Mouse (Mus musculus) limb, embryonic 10.5 days (tissue): ENCODE results near the gene Erc2. TPM values are rescaled to one million over a fixed set of nuclear protein-coding genes. Genes with fewer than 3 reads are reported as not detected.

Experiments used
- DNase-seq: peaks from one replicate; pipeline ENCODE4 v3.0.0-alpha.2; 2017; ENCODE audit warnings: low spot score
- H3K27ac ChIP-seq: fragments of 300-500 bp; sonication (generic); 2 replicates; pipeline ENCODE4 v1.5.1; 2016; ENCODE audit warnings: mild to moderate bottlenecking
- H3K27me3 ChIP-seq: fragments of 300-500 bp; sonication (generic); 2 replicates; pipeline ENCODE4 v1.6.1; 2016; ENCODE audit warnings: low read depth, mild to moderate bottlenecking; ENCODE audit not compliant: poor library complexity, severe bottlenecking
- H3K36me3 ChIP-seq: fragments of 300-500 bp; sonication (generic); 2 replicates; pipeline ENCODE4 v1.6.1; 2016; ENCODE audit warnings: mild to moderate bottlenecking, moderate library complexity
- H3K4me1 ChIP-seq: fragments of 300-500 bp; sonication (generic); 2 replicates; pipeline ENCODE4 v1.6.1; 2016
- H3K4me3 ChIP-seq: fragments of 300-500 bp; sonication (generic); 2 replicates; pipeline ENCODE4 v1.5.1; 2016; ENCODE audit warnings: mild to moderate bottlenecking, moderate library complexity
- H3K9me3 ChIP-seq: fragments of 300-500 bp; sonication (generic); replicated peaks from 2 replicates; pipeline ENCODE4 v1.6.1; 2016; ENCODE audit warnings: mild to moderate bottlenecking
- WGBS: fragments of 180-500 bp; shearing (Covaris S2); methylation state at CpG from one replicate; pipeline ENCODE4 v1.1.7; 2016; 5-methylcytosine and 5-hydroxymethylcytosine counted together
- polyA plus RNA-seq: library from polyadenylated mRNA; unstranded; fragments of >200 nt; fragmentation: Nextera tagmentation; extraction: Ambion mirVana; gene quantifications from 2 replicates; pipeline ENCODE4 v1.2.1, GENCODE M21; 2016

Erc2 gene
- polyA plus RNA-seq, 1 experiment from 2014 or later, result 4.8 TPM

DNA sequence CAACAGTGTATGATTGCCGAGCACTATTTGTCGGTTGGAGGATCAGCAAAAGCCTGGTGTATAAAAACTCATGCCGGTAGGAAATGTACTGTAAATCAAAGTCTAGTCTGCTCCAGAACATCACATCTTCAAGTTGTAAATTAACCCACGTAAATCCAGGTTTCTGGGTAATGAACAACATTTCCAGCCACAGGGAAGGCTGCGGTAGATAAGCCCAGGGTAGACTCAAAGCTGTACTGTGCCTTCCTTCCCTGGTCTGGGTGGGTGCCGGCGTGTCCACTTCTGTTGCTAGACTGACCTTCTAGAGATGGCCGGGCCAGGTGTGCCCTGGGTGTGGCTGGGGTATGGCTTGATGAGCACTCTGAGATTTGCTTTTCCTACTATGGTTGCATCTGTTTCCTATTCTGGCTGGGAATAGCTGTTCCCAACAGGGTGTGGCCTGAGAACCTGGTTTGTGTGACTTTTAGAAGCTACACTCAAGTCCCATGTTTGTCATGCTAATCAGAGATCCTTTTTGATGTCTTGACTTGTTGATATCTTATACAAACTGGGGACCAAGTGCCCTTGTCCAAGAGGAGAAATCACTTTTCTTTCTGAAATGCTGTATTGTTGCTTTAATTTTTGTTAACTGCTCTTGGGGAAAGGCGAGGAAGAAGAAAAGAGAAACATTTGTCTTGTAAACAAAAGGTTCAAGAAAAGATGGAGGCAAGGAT, 616.3 kb downstream of the Erc2 start:
- H3K36me3 ChIP-seq, result no peaks in the 10 kb centered on the region
- DNase-seq, result no peak
- no peaks in the 10 kb centered on the region for H3K27me3 ChIP-seq
- WGBS, result 83% methylated on average over 9 of the region's 9 CpGs
- H3K4me3 ChIP-seq, result no peak overlapping the region
- no peaks in the 10 kb centered on the region for H3K9me3 ChIP-seq
- H3K4me1 ChIP-seq, result peaks cover 52% of the 10 kb centered on the region
- peak overlapping the region; percentile 57; the same call in 1 of the 2 replicates for H3K27ac ChIP-seq

DNA sequence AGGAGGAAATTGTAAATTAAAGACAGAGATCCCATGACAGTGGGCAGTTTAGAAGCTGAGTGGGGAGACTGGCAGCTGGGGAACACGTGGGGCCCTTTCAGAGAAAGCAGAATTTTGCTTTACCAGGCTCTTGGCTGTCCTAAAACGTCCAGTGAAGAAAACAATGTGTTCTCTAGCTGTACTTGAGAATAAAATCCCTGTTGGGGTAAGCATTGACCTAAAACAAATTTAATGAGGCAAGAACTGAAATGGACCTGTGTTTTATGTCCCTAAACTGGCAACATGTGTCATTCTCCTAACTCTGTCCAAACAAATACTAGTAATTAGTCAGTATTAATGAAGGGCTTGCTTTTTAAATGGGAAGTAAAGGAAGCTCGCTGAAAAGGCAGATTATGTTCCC, 617.9 kb downstream of the Erc2 start:
- Histone ChIP-seq H3K27me3 (no peaks in the 10 kb centered on the region), H3K27ac (peak overlapping the region; percentile 84), H3K9me3 (no peaks in the 10 kb centered on the region), H3K36me3 (no peaks in the 10 kb centered on the region), H3K4me1 (peaks cover 48% of the 10 kb centered on the region), H3K4me3 (no peak overlapping the region)
- 25% methylated on average over 3 of the region's 3 CpGs for WGBS
- DNase-seq, result peak; percentile 47

DNA sequence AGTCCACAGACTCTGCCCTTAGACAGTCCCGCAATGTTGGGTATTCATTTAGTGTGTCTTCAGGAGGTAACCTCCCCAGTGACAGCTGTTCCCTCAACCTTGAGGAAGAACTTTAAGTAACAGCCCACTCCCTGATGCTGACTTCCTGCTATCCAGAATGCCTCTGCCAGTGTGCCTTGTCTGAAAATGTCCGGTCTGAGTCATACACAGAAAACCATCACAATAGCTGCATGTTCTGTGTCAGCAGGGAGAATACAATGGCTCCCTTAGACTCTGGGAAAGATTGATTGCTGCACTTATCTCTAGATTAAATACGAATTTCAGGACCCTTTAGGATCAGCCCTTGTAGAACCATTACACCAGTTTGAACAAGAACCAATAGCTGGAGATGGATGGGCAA, 620.5 kb downstream of the Erc2 start:
- H3K27ac ChIP-seq, result peak overlapping the region; percentile 53; the same call in 1 of the 2 replicates
- H3K4me1 ChIP-seq, result peaks cover 56% of the 10 kb centered on the region
- 86% methylated on average over 3 of the region's 3 CpGs for WGBS
- no peak for DNase-seq
- no peaks in the 10 kb centered on the region for H3K27me3 ChIP-seq
- H3K36me3 ChIP-seq, result no peaks in the 10 kb centered on the region
- no peaks in the 10 kb centered on the region for H3K9me3 ChIP-seq
- H3K4me3 ChIP-seq, result no peak overlapping the region

DNA sequence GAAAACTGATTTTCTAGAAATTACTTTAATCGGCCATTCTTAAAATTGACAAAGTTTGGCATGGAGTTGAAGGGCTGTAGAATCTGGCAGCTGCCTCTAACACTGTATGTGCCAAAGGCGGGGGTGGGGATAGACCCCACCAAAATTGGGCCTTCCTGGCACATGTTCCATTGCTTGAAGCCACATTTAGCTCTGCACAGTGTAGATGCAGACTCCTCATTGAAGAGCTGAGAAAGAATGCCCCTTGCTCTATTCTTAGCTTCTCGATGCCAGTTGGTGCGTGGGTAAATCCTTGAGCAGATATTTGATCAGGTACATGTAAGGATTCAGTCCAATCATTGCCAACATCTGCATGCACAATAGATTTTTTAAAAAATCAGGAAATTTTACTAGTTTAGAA, 621.2 kb downstream of the Erc2 start:
- no peaks in the 10 kb centered on the region for H3K9me3 ChIP-seq
- DNase-seq, result no peak
- WGBS, result 91% methylated on average over 4 of the region's 4 CpGs
- no peaks in the 10 kb centered on the region for H3K36me3 ChIP-seq
- H3K27me3 ChIP-seq, result no peaks in the 10 kb centered on the region
- no peak overlapping the region for H3K27ac ChIP-seq
- peaks cover 59% of the 10 kb centered on the region for H3K4me1 ChIP-seq
- no peak overlapping the region for H3K4me3 ChIP-seq

DNA sequence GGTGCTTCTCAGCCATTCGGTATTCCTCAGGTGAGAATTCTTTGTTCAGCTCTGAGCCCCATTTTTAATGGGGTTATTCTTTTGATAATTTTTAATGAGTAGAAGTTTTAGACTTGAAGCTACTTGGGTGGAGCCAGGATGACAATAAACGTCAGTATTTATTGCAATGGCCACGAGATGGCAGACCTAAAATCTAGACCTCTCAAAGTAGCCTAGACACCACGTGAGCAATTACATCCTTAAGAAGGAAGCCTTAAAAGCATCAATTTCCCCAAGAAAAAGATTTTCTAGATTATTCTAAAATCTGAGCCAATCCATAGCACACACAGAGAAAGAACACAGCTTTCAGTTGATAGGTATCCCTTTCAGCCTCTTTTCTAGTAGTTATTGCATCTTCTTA, 640.5 kb downstream of the Erc2 start:
- Histone ChIP-seq H3K27me3 (no peaks in the 10 kb centered on the region), H3K27ac (no peak overlapping the region), H3K9me3 (no peaks in the 10 kb centered on the region), H3K4me3 (no peak overlapping the region), H3K36me3 (no peaks in the 10 kb centered on the region), H3K4me1 (peaks cover 13% of the 10 kb centered on the region; the same call in 1 of the 2 replicates)
- WGBS, result 60% methylated on average over 4 of the region's 4 CpGs
- DNase-seq, result no peak

DNA sequence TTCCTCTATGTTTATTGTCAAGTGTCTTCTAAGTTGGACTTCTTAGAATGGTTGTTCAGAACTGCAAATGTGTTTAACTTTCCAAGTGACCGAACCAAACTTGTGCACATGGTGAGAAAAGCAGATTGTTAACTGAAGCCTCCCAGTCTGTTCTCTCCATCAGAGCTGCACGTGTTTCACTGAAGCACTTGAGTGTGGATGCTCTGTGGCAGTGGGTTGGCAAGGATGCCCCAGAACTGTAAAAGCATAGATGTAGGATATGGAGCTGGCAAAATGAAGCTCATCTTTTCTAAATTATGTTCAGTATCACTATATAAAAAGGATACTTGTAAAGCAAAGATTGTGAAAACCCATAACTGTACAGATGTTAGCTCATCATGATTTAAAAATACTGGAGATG, 645.1 kb downstream of the Erc2 start:
- no peak for DNase-seq
- H3K36me3 ChIP-seq, result no peaks in the 10 kb centered on the region
- peaks cover 13% of the 10 kb centered on the region; the same call in 1 of the 2 replicates for H3K4me1 ChIP-seq
- H3K27me3 ChIP-seq, result no peaks in the 10 kb centered on the region
- H3K9me3 ChIP-seq, result no peaks in the 10 kb centered on the region
- WGBS, result 82% methylated on average over 2 of the region's 2 CpGs
- H3K4me3 ChIP-seq, result no peak overlapping the region
- H3K27ac ChIP-seq, result no peak overlapping the region

DNA sequence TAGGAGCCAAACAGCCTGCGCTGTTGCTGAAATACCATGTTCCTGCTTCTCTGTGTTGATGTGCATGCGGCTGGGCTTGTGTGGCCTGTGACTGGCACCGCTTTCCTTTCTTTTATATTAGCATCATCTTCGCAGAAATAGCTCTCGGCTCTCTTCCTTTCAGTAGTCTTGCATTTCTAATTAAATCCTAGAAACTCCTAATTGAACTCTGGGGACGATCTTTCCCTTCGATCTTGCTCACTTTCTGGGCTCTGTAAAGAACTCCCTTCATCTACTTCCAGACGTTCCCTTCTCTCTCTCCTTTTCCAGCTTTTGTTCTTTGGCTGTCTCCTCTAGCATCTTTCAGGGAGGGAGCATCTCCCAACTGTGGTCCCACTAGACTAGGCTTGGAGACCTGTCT, 649.6 kb downstream of the Erc2 start:
- Histone ChIP-seq H3K4me3 (no peak overlapping the region), H3K27ac (peak overlapping the region; percentile 10; the same call in 1 of the 2 replicates), H3K9me3 (no peaks in the 10 kb centered on the region), H3K36me3 (no peaks in the 10 kb centered on the region), H3K4me1 (peaks cover 9% of the 10 kb centered on the region), H3K27me3 (no peaks in the 10 kb centered on the region)
- no peak for DNase-seq
- WGBS, result 80% methylated on average over 8 of the region's 8 CpGs

DNA sequence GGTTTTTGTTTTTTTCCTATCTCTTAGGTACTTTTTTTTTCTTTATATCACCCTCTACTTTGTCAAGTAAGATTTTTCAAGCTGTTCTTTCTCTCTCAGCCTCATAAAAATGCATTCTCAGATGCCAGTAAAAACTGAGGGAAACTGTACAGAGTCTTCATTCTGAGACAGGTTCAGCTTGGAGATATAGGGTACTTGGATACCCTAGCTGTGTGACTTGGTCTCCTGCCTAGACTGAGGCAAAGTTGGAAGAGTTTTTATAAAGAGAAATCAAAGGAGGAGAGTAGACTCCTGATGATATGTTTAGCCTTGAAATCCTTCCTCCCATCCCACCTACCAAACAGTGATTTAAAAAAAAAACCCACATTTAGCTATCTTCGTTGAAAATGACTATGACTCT, 651.4 kb downstream of the Erc2 start:
- H3K4me1 ChIP-seq, result peaks cover 19% of the 10 kb centered on the region
- no peak overlapping the region for H3K27ac ChIP-seq
- H3K9me3 ChIP-seq, result no peaks in the 10 kb centered on the region
- no peak overlapping the region for H3K4me3 ChIP-seq
- 98% methylated on average over 1 of the region's 1 CpGs for WGBS
- no peak for DNase-seq
- H3K36me3 ChIP-seq, result no peaks in the 10 kb centered on the region
- no peaks in the 10 kb centered on the region for H3K27me3 ChIP-seq

DNA sequence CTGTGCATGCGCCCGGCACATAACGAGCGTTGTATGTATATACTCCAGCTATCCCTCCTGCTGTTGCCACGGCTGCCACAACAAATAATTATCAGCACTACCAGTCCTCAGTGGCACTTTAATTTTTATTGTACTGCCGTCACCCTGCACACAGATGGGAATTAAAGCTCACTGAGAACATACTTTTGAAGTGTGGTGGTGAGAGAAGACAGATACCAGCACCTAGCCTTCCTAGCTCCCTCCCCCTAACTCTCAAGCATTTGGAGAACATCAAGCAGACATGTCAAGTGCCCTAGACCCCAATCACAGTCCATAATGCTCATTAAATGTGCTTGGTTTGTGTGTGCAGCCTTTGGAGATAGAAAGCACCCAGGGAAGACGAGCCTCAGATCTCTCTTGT, 652.6 kb downstream of the Erc2 start:
- no peaks in the 10 kb centered on the region for H3K9me3 ChIP-seq
- H3K27me3 ChIP-seq, result no peaks in the 10 kb centered on the region
- DNase-seq, result no peak
- peaks cover 20% of the 10 kb centered on the region for H3K4me1 ChIP-seq
- no peak overlapping the region for H3K27ac ChIP-seq
- no peak overlapping the region for H3K4me3 ChIP-seq
- WGBS, result 41% methylated on average over 7 of the region's 7 CpGs
- H3K36me3 ChIP-seq, result no peaks in the 10 kb centered on the region

DNA sequence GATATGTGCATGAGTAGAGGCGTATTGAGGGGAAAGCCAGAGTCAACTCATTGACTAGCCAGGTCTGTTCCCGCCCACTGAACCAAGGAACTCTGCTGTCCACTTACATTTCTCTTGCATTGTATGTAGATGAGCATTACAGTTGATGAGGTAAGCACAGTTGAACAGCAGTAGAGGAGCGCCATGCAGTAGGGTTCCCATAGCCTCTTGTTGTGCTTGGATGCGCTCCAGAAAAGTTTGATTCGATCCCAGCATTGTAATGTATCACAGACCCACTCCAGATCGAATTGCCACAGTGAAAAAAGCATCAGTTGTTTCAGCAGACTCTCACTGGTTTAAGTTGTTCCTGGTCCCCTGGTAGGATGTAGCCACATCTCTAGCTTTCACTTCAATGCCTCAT, 656.7 kb downstream of the Erc2 start:
- Histone ChIP-seq H3K4me3 (no peak overlapping the region), H3K36me3 (no peaks in the 10 kb centered on the region), H3K4me1 (peaks cover 20% of the 10 kb centered on the region), H3K27me3 (no peaks in the 10 kb centered on the region), H3K9me3 (no peaks in the 10 kb centered on the region), H3K27ac (no peak overlapping the region)
- WGBS, result 93% methylated on average over 6 of the region's 6 CpGs
- DNase-seq, result no peak

DNA sequence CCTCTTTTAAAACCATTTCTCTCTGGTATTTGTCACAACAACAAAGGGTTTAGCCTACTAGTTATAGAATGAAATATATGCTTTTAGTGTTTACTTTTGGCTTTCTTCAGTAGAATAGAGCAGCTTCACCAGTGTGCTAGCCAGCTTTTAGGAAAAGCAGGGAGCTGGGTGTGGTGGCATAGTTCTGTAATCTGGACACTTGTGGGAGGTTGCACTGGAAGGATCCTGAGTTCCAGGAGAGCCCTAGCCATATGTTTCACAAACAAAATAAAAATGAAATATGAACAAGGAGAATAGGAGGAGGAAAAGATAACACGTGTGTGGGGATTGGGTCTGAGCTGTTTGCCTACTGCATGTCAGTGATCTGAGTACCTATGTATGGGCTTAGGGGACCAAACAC, 658.1 kb downstream of the Erc2 start:
- Histone ChIP-seq H3K27ac (no peak overlapping the region), H3K4me1 (peaks cover 11% of the 10 kb centered on the region; the same call in 1 of the 2 replicates), H3K4me3 (no peak overlapping the region), H3K36me3 (no peaks in the 10 kb centered on the region), H3K9me3 (no peaks in the 10 kb centered on the region), H3K27me3 (no peaks in the 10 kb centered on the region)
- WGBS, result 80% methylated on average over 1 of the region's 1 CpGs
- no peak for DNase-seq

DNA sequence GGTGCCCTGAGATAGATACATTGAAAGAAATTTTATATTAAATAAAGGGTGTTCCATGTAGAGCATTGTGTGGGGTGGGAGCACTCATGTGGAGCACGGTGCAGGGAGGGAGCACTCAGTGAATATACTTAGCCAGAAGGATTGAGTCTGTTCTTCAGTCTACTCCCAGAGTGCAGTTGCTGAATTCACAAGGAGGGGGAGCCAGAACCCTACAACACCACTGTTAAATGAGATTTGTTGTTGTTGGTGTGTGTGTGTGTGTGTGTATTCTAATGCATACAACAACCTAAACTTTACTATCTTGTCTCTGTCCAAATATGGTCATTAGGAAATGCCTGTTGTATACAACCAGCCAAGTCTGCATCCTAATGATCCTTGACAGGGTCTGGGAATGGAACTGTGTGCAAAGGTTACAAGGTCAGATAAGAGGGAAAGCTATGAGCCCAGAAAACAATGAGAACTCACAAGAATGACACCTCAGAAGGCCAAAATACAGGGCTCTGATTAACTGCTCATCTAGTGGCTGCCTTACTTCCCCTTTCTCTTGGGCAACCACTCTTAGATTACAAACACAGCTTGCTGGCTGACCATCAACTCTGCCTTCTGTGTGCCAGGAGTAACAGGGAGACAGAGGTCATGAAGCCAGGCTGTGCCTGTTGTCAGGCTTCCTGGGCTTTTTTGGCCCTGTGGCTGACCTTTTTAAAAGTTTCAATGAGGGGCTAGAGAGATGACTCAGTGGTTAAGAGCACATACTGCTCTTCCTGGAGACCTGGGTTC, 661.3 kb downstream of the Erc2 start:
- 91% methylated on average over 1 of the region's 1 CpGs for WGBS
- no peak for DNase-seq
- Histone ChIP-seq H3K4me3 (no peak overlapping the region), H3K27ac (no peak overlapping the region), H3K4me1 (peaks cover 3% of the 10 kb centered on the region; the same call in 1 of the 2 replicates), H3K36me3 (no peaks in the 10 kb centered on the region), H3K9me3 (no peaks in the 10 kb centered on the region), H3K27me3 (no peaks in the 10 kb centered on the region)

DNA sequence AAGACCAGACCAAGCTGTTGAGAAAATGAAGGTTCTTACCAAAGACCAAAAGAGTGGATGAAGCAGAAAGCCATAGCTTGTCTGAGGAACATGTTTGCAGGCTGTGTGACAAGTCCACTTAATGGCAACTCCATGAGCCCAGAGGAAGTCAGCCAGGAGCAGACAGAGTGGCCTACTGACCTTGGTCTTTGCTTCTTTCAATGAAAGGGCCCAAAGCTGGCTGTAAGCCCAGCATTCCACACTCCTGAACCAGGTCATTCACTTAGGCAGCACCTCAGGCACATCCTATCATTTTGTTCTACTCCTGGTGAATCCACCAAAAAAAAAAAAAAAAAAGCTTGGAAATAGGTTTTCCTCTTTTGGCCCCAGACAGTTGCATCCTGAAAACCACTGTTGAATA, 664.3 kb downstream of the Erc2 start:
- Histone ChIP-seq H3K27me3 (no peaks in the 10 kb centered on the region), H3K4me3 (no peak overlapping the region), H3K36me3 (no peaks in the 10 kb centered on the region), H3K4me1 (0 out of 2 replicates have a peak, but pooled peaks cover 3% of the 10 kb centered on the region), H3K9me3 (no peaks in the 10 kb centered on the region), H3K27ac (no peak overlapping the region)
- DNase-seq, result no peak
